Mouse (Mus musculus): ENCODE data around the gene Prss12.

GRCm38 (mm10) chr3:123440490-123440889 is 6.2 kb upstream of the Prss12 start:
- TF ChIP-seq CTCF (IDR thresholded peaks at IDR 0.05; ENCODE audit: low read depth, low read length), result no peak
- no peak for TF ChIP-seq POLR2A (IDR thresholded peaks at IDR 0.05; ENCODE audit: extremely low read depth, insufficient read depth, low read length)
